Mouse (Mus musculus) thymus, adult 2 months (tissue): ENCODE results near the gene C5ar2. TPM values are rescaled to one million over a fixed set of nuclear protein-coding genes. Genes with fewer than 3 reads are reported as not detected.

ENCODE experiments used
- DNase-seq: peaks from one replicate; pipeline ENCODE4 v3.0.0; 2021
- H3K27ac ChIP-seq: fragments of 200-500 bp; 2 replicates; pipeline ENCODE4 v1.5.1; 2012; ENCODE audit warnings: low read length, control low read depth; ENCODE audit not compliant: control insufficient read depth, insufficient read depth
- H3K27me3 ChIP-seq: fragments of 200-500 bp; 2 replicates; pipeline ENCODE4 v1.6.1; 2012; ENCODE audit warnings: mild to moderate bottlenecking, low read length, moderate library complexity, mixed read lengths; ENCODE audit not compliant: control insufficient read depth, insufficient read depth
- H3K36me3 ChIP-seq: fragments of 200-500 bp; 2 replicates; pipeline ENCODE4 v1.6.1; 2012; ENCODE audit warnings: mild to moderate bottlenecking, low read length, moderate library complexity; ENCODE audit not compliant: control insufficient read depth, insufficient read depth
- H3K4me1 ChIP-seq: fragments of 200-500 bp; replicated peaks from 2 replicates; pipeline ENCODE4 v1.6.1; 2012; ENCODE audit warnings: low read length; ENCODE audit not compliant: control insufficient read depth, insufficient read depth
- H3K4me3 ChIP-seq: fragments of 200-500 bp; 2 replicates; pipeline ENCODE4 v1.5.1; 2012; ENCODE audit warnings: mild to moderate bottlenecking, low read length, control low read depth, moderate library complexity; ENCODE audit not compliant: control insufficient read depth, insufficient read depth
- CTCF ChIP-seq: fragments of 200-500 bp; IDR thresholded peaks from 2 replicates; pipeline ENCODE4 v1.5.1; 2012; ENCODE audit warnings: mild to moderate bottlenecking, control low read depth, low read length, moderate library complexity, borderline replicate concordance; ENCODE audit not compliant: control insufficient read depth, poor library complexity, insufficient read depth; ENCODE audit errors: extremely low read depth
- POLR2A ChIP-seq: fragments of 200-500 bp; IDR thresholded peaks from 2 replicates; pipeline ENCODE4 v1.6.1; 2012; ENCODE audit warnings: mild to moderate bottlenecking, low read length, control low read depth, moderate library complexity; ENCODE audit not compliant: control insufficient read depth, poor library complexity, insufficient read depth; ENCODE audit errors: extremely low read depth
- WGBS: fragments of 180-500 bp; shearing (Covaris S2); methylation state at CpG from one replicate; pipeline ENCODE4 v1.1.7; 2018; 5-methylcytosine and 5-hydroxymethylcytosine counted together
- polyA plus RNA-seq: library from polyadenylated mRNA; depleted of rRNA; stranded (reverse); fragments of >200 nt; gene quantifications from 2 replicates; pipeline ENCODE4 v1.2.3, GENCODE M21; 2012

C5ar2 gene
- polyA plus RNA-seq, 1 experiment: 0.46 TPM

GRCm38 (mm10) chr7:16213986-16214385 lies 30.0 kb downstream of the C5ar2 start:
- Histone ChIP-seq H3K27me3 (no peaks in the 10 kb centered on the region), H3K36me3 (peaks cover 19% of the 10 kb centered on the region; the same call in 1 of the 2 replicates), H3K4me3 (no peak overlapping the region), H3K27ac (no peak overlapping the region), H3K4me1 (peaks cover 6% of the 10 kb centered on the region)
- no peak for DNase-seq
- 98% methylated on average over 9 of the region's 9 CpGs for WGBS
- TF ChIP-seq POLR2A: no peak
- TF ChIP-seq CTCF: no peak

- H3K4me1 ChIP-seq: peaks cover 9% of the 10 kb centered on the region
- H3K27me3 ChIP-seq: no peaks in the 10 kb centered on the region
- WGBS: 94% methylated on average over 6 of the region's 6 CpGs
- H3K27ac ChIP-seq: no peak overlapping the region
- no peak for DNase-seq
- no peak overlapping the region for H3K4me3 ChIP-seq
- TF ChIP-seq CTCF: no peak
- TF ChIP-seq POLR2A: no peak
- H3K36me3 ChIP-seq: peaks cover 19% of the 10 kb centered on the region; the same call in 1 of the 2 replicates
Measured at GRCm38 (mm10) chr7:16213196-16213595, 30.8 kb downstream of the C5ar2 start.

GRCm38 (mm10) chr7:16210862-16211365 lies 33.0 kb downstream of the C5ar2 start:
- H3K4me3 ChIP-seq: no peak overlapping the region
- TF ChIP-seq POLR2A (no peak), CTCF (peak; percentile 28; the same call in 1 of the 2 replicates)
- peaks cover 16% of the 10 kb centered on the region; the same call in 1 of the 2 replicates for H3K36me3 ChIP-seq
- no peak for DNase-seq
- no peak overlapping the region for H3K27ac ChIP-seq
- H3K4me1 ChIP-seq: peaks cover 32% of the 10 kb centered on the region
- 89% methylated on average over 12 of the region's 12 CpGs for WGBS
- no peaks in the 10 kb centered on the region for H3K27me3 ChIP-seq

- 0 out of 2 replicates have a peak, but pooled peaks cover 3% of the 10 kb centered on the region for H3K36me3 ChIP-seq
- no peak for DNase-seq
Measured at GRCm38 (mm10) chr7:16208781-16209665, 34.9 kb downstream of the C5ar2 start.

GRCm38 (mm10) chr7:16207496-16207895 lies 36.5 kb downstream of the C5ar2 start:
- peak overlapping the region; percentile 72 for H3K27ac ChIP-seq
- no peaks in the 10 kb centered on the region for H3K27me3 ChIP-seq
- H3K4me3 ChIP-seq: no peak overlapping the region
- H3K4me1 ChIP-seq: peaks cover 52% of the 10 kb centered on the region
- 0 out of 2 replicates have a peak, but pooled peaks cover under 1% of the 10 kb centered on the region for H3K36me3 ChIP-seq
- peak; percentile 40 for DNase-seq
- TF ChIP-seq CTCF (no peak), POLR2A (no peak)
- 50% methylated on average over 10 of the region's 10 CpGs for WGBS

More at GRCm38 (mm10) chr7:16208781-16209665, 34.9 kb downstream of the C5ar2 start:
- no peak for TF ChIP-seq CTCF
- no peak for TF ChIP-seq POLR2A
- Histone ChIP-seq H3K4me1 (peaks cover 49% of the 10 kb centered on the region), H3K4me3 (no peak overlapping the region), H3K27ac (no peak overlapping the region), H3K27me3 (no peaks in the 10 kb centered on the region)
- WGBS: 97% methylated on average over 21 of the region's 21 CpGs

GRCm38 (mm10) chr7:16207076-16207475 lies 36.9 kb downstream of the C5ar2 start:
- H3K27ac ChIP-seq: peak overlapping the region; percentile 72
- no peak overlapping the region for H3K4me3 ChIP-seq
- peak; percentile 77 for DNase-seq
- H3K4me1 ChIP-seq: peaks cover 52% of the 10 kb centered on the region
- H3K36me3 ChIP-seq: no peaks in the 10 kb centered on the region
- no peaks in the 10 kb centered on the region for H3K27me3 ChIP-seq
- TF ChIP-seq CTCF: 0 out of 2 replicates have a peak, but pooled peaks have one; percentile 32
- TF ChIP-seq POLR2A: peak; percentile 34; the same call in 1 of the 2 replicates
- 18% methylated on average over 7 of the region's 7 CpGs for WGBS
